Mouse (Mus musculus) myocyte (in vitro differentiated cells): ENCODE measurements at regions not wholly inside any gene's neighbourhood (a gene's known extent, or its start where the extent isn't known, plus 50 kb on each side); places are given as distances from the start of the nearest gene placed in this dataset.

Source experiments
- E2F4 ChIP-seq: IDR thresholded peaks from one replicate; pipeline ENCODE4 v1.6.1; 2011; ENCODE audit warnings: mild to moderate bottlenecking, control low read depth, moderate library complexity; ENCODE audit not compliant: insufficient read depth
- MYOD1 ChIP-seq, 3 experiments: IDR thresholded peaks; one replicate each; pipeline ENCODE4 v1.6.1; 2011; ENCODE audit warnings: control low read depth in 2 of 3, low read depth in 2 of 3, mild to moderate bottlenecking in 2 of 3, moderate library complexity in 1 of 3; ENCODE audit not compliant: insufficient read length in 2 of 3, control insufficient read depth in 1 of 3
- MYOG ChIP-seq, 3 experiments: IDR thresholded peaks; one replicate each; pipeline ENCODE4 v1.6.1; 2011; ENCODE audit warnings: control low read depth in 2 of 3, low read depth in 2 of 3, mild to moderate bottlenecking in 2 of 3; ENCODE audit not compliant: insufficient read length in 2 of 3, control insufficient read depth in 1 of 3, insufficient read depth in 1 of 3
- POLR2A ChIP-seq: IDR thresholded peaks from one replicate; pipeline ENCODE4 v1.6.1; 2011; ENCODE audit warnings: low read depth, mild to moderate bottlenecking, control low read depth, moderate library complexity; ENCODE audit not compliant: insufficient read length
- POLR2AphosphoS2 ChIP-seq: IDR thresholded peaks from one replicate; pipeline ENCODE4 v1.6.1; 2011; ENCODE audit warnings: low read depth, control low read depth; ENCODE audit not compliant: insufficient read length
- TCF12 ChIP-seq: IDR thresholded peaks from one replicate; pipeline ENCODE4 v1.6.1; 2011; ENCODE audit warnings: mild to moderate bottlenecking, control low read depth; ENCODE audit not compliant: poor library complexity, insufficient read depth, severe bottlenecking
- TCF3 ChIP-seq: IDR thresholded peaks from one replicate; pipeline ENCODE4 v1.6.1; 2011; ENCODE audit warnings: low read depth, control low read depth; ENCODE audit not compliant: insufficient read length
- USF1 ChIP-seq: IDR thresholded peaks from one replicate; pipeline ENCODE4 v1.6.1; 2011; ENCODE audit warnings: low read depth, mild to moderate bottlenecking, control low read depth, moderate library complexity

GRCm38 (mm10) chr15:37072202-37072862, 64.8 kb upstream of the Zfp706 start:
- TF ChIP-seq MYOG (IDR thresholded peaks at IDR 0.05; ENCODE audit: control insufficient read depth in 1 of 3, insufficient read depth in 1 of 3, insufficient read length in 2 of 3, low read depth in 2 of 3), result no peak
- no peak for TF ChIP-seq POLR2A
- TF ChIP-seq E2F4, result no peak
- TF ChIP-seq POLR2AphosphoS2, result no peak
- no peak for TF ChIP-seq TCF12
- TF ChIP-seq MYOD1 (IDR thresholded peaks at IDR 0.05; ENCODE audit: control insufficient read depth in 1 of 3, insufficient read length in 2 of 3, low read depth in 2 of 3), result no peak
- TF ChIP-seq TCF3, result no peak
- TF ChIP-seq USF1, result no peak
